In the genomic region with DNA sequence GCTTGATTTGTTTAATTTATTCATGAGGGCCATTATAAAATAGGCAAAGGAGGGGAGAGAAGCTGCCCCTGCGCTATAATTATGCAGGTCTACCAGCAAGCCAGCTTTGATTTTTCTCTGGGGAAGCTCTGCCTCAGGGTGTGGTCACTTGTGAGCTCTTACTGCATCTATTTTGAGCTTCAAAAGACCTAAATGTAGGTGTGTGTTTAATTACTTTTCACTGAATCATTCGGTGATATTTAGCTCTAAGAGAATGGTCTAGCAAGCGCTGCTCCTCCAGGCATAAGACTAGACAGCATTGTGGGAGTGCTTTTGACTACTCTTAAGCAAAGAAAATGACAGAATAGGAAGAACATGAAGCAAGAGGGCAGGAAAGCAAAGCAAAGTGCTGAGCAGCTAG, we compare ENCODE assay signal across 25 mouse cellular contexts.
A peak's percentile ranks its signal among the peaks of the same experiment; 100 is the strongest.
DNase-seq lines count a peak whose midpoint lies in the region; ATAC-seq lines count a peak whose summit lies in the region.
"Had no signal": no experiment of that assay in that cellular context is flagged by ENCODE, and none has a peak within 500 bp of the region (broad histone marks: within the 10 kb centered on the region; RNA-seq: fewer than 3 reads in every experiment).

No protein-coding gene starts in this region.

- ATAC-seq in megakaryocyte-erythroid progenitor cell, adult 5-6 weeks (replicated peaks; ENCODE audit: low FRiP score, low TSS enrichment, poor library complexity, severe bottlenecking) = no peak
- ATAC-seq: activated CD4-positive, CD25-positive, alpha-beta regulatory T cell, adult 4 months; forebrain, embryonic 14.5 days; lung, postnatal 0 days; midbrain, embryonic 15.5 days had no signal

- intact Hi-C loops in left cerebral cortex, postnatal 14 days (cut with DNase I) = no loop called here

- DNase-seq in layer of hippocampus, adult 9-11 months = peak; percentile 42
- no peak for DNase-seq in layer of hippocampus, postnatal 25 days (ENCODE audit: extremely low spot score in 1 of 2, low spot score in 1 of 2)
- DNase-seq in right cerebral cortex, adult 18-20 months = peak; percentile 41
- no peak for DNase-seq in right cerebral cortex, postnatal 14 days
- DNase-seq in left cerebral cortex, postnatal 14 days (ENCODE audit: low spot score in 2 of 2) = peak; percentile 19 to 36
- peak; percentile 74 for DNase-seq in telencephalon, adult 2 months (ENCODE audit: low read depth, low spot score)
- DNase-seq: adrenal gland, adult 8-10 months; B cell, adult 2 months; cerebellum, adult 11 months; cerebellum, adult 9-10 months; embryo, embryonic 11 days; gastrocnemius, postnatal 10 days; heart, postnatal 10 days; kidney, adult 18-20 months; kidney, postnatal 36 days; liver, embryonic 13.5 days; lung, adult 18-20 months; lung, postnatal 4 days; thymus, adult 18-20 months; thymus, postnatal 4 days had no signal

Comparison
In these comparisons a context has a peak if more than half of its experiments do, and no peak if none do; other contexts are left out.
1. DNase-seq: peak in layer of hippocampus, adult 9-11 months (single experiment), right cerebral cortex, adult 18-20 months (single experiment), left cerebral cortex, postnatal 14 days (2 of 2) and telencephalon, adult 2 months (single experiment); none in layer of hippocampus, postnatal 25 days (0 of 2) and right cerebral cortex, postnatal 14 days (single experiment).